Mouse (Mus musculus): ENCODE results near the gene Slco6c1.

- TF ChIP-seq POLR2A (IDR thresholded peaks at IDR 0.05; ENCODE audit: borderline replicate concordance, extremely low read depth, low read depth, low read length) (no peak), CTCF (IDR thresholded peaks at IDR 0.05; ENCODE audit: insufficient read depth, low read length) (no peak)
Observed at GRCm38 (mm10) chr1:97037955-97038354, 90.1 kb downstream of the Slco6c1 start.

All from lung, adult 2 months (tissue).